Mouse (Mus musculus) liver, embryonic 13.5 days (tissue): ENCODE data around the gene Fgfr2. TPM values are rescaled to one million over a fixed set of nuclear protein-coding genes. Genes with fewer than 3 reads are reported as not detected.
A peak's percentile ranks its signal among the peaks of the same experiment; 100 is the strongest.

Experiments
- ATAC-seq: fragments of 200-750 bp; cut with Nextera tagmentation; 2 replicates; pipeline ENCODE4 v1.8.0; 2017; ENCODE audit warnings: low read depth, mild to moderate bottlenecking, moderate number of reproducible peaks, moderate library complexity
- DNase-seq: peaks from one replicate; pipeline ENCODE4 v3.0.0; 2022
- H3K27ac ChIP-seq: fragments of 300-500 bp; sonication (generic); 2 replicates; pipeline ENCODE4 v1.5.1; 2015; ENCODE audit warnings: moderate library complexity, mild to moderate bottlenecking, inconsistent platforms
- H3K27me3 ChIP-seq: fragments of 300-500 bp; sonication (generic); 2 replicates; pipeline ENCODE4 v1.6.1; 2015; ENCODE audit warnings: mild to moderate bottlenecking, inconsistent platforms
- H3K36me3 ChIP-seq: fragments of 300-500 bp; sonication (generic); 2 replicates; pipeline ENCODE4 v1.6.1; 2015; ENCODE audit warnings: mild to moderate bottlenecking, inconsistent platforms
- H3K4me1 ChIP-seq: fragments of 300-500 bp; sonication (generic); replicated peaks from 2 replicates; pipeline ENCODE4 v1.6.1; 2015; ENCODE audit warnings: inconsistent platforms
- H3K4me2 ChIP-seq: fragments of 300-500 bp; sonication (generic); 2 replicates; pipeline ENCODE4 v1.6.1; 2015; ENCODE audit warnings: inconsistent platforms, mild to moderate bottlenecking, moderate library complexity
- H3K4me3 ChIP-seq: fragments of 300-500 bp; sonication (generic); replicated peaks from 2 replicates; pipeline ENCODE4 v1.5.1; 2015; ENCODE audit warnings: mild to moderate bottlenecking, inconsistent platforms
- H3K9ac ChIP-seq: fragments of 300-500 bp; sonication (generic); 2 replicates; pipeline ENCODE4 v1.6.1; 2015; ENCODE audit warnings: mild to moderate bottlenecking, inconsistent platforms
- H3K9me3 ChIP-seq: fragments of 300-500 bp; sonication (generic); replicated peaks from 2 replicates; pipeline ENCODE4 v1.6.1; 2016; ENCODE audit warnings: inconsistent platforms
- WGBS: fragments of 180-500 bp; shearing (Covaris S2); methylation state at CpG from one replicate; pipeline ENCODE4 v1.1.7; 2015; ENCODE audit not compliant: insufficient replicate concordance; 5-methylcytosine and 5-hydroxymethylcytosine counted together
- polyA plus RNA-seq: library from polyadenylated mRNA; unstranded; fragments of >200 nt; fragmentation: Nextera tagmentation; extraction: Ambion mirVana; gene quantifications from 2 replicates; pipeline ENCODE4 v1.2.1, GENCODE M21; 2015

The Fgfr2 gene
- polyA plus RNA-seq, 1 experiment from 2014 or later, result 8.9 TPM

DNA sequence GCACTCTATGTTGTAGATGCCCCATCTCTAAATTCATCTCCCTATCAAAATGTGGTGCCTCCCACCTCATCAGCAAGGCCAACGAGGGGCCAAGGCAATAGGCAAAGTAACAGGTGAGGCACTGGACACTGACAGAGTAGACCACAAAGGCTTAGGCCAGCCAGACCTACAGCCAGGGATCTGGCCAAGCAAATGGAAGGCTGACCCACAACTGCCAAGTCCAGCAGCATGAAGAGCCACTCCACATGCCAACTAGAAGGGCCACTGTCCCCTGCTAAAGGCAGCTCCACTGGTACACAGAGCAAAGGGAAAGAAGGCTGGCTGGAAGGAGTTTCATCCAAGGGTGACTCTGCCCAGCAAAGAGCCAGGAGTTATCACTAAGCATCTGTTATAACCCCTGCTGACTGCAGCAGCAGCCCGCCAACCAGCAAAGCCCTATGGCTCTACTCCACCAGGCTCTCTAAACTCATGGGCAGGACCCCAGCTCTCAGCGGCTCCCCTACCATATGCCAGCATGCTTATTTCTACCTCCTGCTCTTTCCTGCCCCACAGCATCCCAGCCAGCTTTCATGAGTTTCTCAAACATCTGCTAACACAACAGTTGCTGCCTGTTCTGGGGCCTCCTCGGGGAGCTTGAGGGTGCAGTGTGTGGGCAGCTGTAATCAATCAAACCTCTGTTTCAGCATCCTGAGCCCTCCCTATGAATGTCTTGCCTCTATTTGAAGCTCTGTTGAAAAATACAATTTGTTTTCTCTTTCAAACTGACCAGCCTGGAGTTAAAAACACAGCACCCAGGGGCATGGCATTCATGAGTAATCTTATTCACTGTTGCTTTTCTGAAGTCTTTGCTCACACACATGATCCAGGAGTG is 369.4 kb downstream of the Fgfr2 start:
- Histone ChIP-seq H3K4me2 (no peak overlapping the region), H3K27ac (peak overlapping the region; percentile 50; the same call in 1 of the 2 replicates), H3K4me1 (peaks cover 47% of the 10 kb centered on the region), H3K9ac (peak overlapping the region; percentile 42; the same call in 1 of the 2 replicates), H3K36me3 (peaks cover 99% of the 10 kb centered on the region), H3K4me3 (no peak overlapping the region), H3K27me3 (no peaks in the 10 kb centered on the region), H3K9me3 (no peaks in the 10 kb centered on the region)
- WGBS, result 70% methylated on average over 4 of the region's 4 CpGs
- ATAC-seq (peak; percentile 24; the same call in 1 of the 2 replicates), DNase-seq (no peak)

DNA sequence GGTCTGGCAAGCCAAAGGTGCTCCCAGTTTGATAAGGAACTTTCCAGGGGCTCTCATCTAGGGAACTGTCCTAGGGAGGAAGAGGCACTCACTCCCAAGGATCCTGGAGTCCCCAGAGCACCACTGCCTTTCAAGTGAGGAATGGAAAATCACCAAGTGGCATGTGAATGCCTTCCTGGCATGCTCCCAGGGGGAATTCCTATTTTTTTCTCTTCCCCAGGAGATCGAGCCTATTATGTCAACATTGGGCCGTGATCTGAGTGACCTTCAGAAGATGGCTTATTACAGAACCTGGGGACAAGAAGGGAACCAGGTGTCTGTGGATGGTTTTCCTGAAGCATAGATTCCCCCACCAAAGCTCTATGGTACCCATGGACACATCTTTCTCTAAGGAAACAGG is 371.4 kb downstream of the Fgfr2 start:
- peaks cover 98% of the 10 kb centered on the region for H3K36me3 ChIP-seq
- H3K9me3 ChIP-seq, result no peaks in the 10 kb centered on the region
- H3K27me3 ChIP-seq, result no peaks in the 10 kb centered on the region
- no peak for ATAC-seq
- DNase-seq, result no peak
- H3K4me1 ChIP-seq, result peaks cover 59% of the 10 kb centered on the region
- H3K27ac ChIP-seq, result 0 out of 2 replicates have a peak overlapping the region, but pooled peaks have one; percentile 29
- H3K4me2 ChIP-seq, result no peak overlapping the region
- H3K9ac ChIP-seq, result 0 out of 2 replicates have a peak overlapping the region, but pooled peaks have one; percentile 16
- H3K4me3 ChIP-seq, result no peak overlapping the region
- WGBS, result 67% methylated on average over 2 of the region's 2 CpGs

DNA sequence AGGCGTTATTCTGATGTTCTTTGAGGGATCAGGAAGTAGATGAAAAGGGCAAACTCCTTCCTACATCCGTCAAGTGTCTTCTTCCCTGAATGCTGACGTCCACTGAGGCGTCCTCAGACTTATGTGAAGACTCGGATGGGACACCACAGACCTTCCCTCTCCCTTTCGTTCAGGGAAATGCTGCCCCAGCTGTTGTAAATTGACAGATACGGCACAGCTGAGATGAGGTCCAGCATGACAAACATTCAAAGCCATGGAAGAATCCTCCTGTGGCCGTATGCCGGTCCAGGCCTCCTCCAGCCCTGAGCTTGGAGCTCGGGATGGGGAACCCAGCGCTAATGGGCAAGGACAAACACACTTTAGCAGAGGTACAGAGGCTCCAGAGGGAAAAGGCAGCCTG is 373.6 kb downstream of the Fgfr2 start:
- WGBS, result 91% methylated on average over 11 of the region's 11 CpGs
- H3K9me3 ChIP-seq, result no peaks in the 10 kb centered on the region
- H3K9ac ChIP-seq, result no peak overlapping the region
- no peaks in the 10 kb centered on the region for H3K27me3 ChIP-seq
- no peak for ATAC-seq
- peaks cover 44% of the 10 kb centered on the region for H3K4me1 ChIP-seq
- no peak overlapping the region for H3K4me3 ChIP-seq
- H3K36me3 ChIP-seq, result peaks cover 92% of the 10 kb centered on the region
- no peak overlapping the region for H3K27ac ChIP-seq
- H3K4me2 ChIP-seq, result no peak overlapping the region
- DNase-seq, result no peak

DNA sequence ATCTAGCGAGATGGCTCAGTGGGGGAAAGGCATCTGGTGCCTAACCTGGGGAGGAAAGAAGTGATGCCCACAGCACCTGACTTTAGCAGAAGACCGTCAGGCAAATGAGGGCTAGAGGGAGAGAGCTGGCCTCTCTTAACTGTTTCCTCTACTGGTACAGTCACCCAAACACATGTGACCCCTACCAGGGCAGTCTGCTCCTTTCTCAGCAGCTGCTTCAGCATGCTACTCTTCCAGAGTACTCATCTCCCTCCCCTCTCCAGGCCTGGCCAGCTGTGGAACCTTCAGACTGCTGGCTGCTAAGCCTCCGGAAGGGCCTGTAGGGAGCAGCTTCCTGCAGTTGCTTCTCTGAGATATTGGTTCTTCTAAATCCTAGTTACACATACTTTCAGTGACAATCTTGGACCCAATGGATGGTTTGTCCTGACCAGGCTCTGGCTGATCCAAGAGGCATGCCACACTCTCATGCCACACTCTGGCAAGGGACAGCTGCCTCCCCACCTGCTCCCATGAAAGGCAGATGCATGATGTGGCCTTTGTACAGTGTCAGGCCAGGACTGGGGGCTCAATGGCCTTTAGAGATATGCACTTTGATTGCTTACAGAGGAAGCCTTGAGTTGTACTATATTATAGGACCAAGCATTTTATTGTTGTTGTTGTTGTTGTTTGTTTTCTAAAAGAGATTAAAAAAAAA is 374.9 kb downstream of the Fgfr2 start:
- no peak overlapping the region for H3K4me2 ChIP-seq
- ATAC-seq (no peak), DNase-seq (no peak)
- no peaks in the 10 kb centered on the region for H3K9me3 ChIP-seq
- no peaks in the 10 kb centered on the region for H3K27me3 ChIP-seq
- no peak overlapping the region for H3K4me3 ChIP-seq
- WGBS, result 77% methylated on average over 3 of the region's 3 CpGs
- peaks cover 80% of the 10 kb centered on the region for H3K36me3 ChIP-seq
- H3K4me1 ChIP-seq, result peaks cover 32% of the 10 kb centered on the region
- no peak overlapping the region for H3K9ac ChIP-seq
- H3K27ac ChIP-seq, result 0 out of 2 replicates have a peak overlapping the region, but pooled peaks have one; percentile 35

DNA sequence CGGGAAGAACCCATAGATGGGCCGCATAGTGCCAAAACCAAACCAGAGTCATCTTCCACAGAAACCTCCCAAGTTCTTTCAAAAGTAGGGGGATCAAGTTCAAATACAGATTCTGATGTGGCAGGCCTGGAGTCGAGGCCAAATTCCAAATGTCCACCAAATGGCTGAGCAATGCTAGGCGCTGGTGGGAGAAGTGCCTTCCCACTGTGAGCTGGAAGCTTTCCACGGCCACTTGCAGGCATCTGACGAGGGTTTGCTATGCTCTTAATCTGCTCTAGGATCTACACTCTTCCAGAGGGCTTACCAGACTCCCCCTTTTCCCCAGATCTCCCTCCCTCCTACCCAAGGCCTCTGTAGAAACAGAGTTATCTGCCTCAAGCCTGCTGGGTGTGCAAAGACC is 376.1 kb downstream of the Fgfr2 start:
- Histone ChIP-seq H3K4me1 (peaks cover 40% of the 10 kb centered on the region), H3K9me3 (no peaks in the 10 kb centered on the region), H3K4me3 (no peak overlapping the region), H3K27me3 (no peaks in the 10 kb centered on the region), H3K27ac (no peak overlapping the region), H3K9ac (0 out of 2 replicates have a peak overlapping the region, but pooled peaks have one; percentile 22), H3K4me2 (no peak overlapping the region), H3K36me3 (peaks cover 80% of the 10 kb centered on the region)
- ATAC-seq (no peak), DNase-seq (no peak)
- WGBS, result 76% methylated on average over 6 of the region's 6 CpGs

DNA sequence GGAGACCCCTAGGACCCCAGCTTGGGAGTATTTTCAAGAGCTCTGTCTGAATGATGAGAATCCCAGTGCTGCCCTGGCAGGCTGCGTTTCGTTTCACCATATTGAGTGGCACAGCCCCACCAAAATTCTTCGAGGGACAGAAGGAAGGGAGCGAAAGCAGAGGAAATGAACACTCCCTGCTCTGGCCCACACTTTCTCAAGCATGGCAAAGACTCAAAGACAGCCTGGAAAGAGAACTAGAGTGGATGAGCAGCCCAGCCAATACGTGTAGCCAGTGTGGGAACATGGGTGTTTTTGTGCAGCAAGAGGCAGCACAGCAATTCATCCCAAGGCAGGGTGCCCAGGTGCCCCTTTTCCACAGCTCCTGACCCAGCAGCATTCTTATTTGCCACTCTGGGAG is 380.2 kb downstream of the Fgfr2 start:
- Histone ChIP-seq H3K4me3 (no peak overlapping the region), H3K27me3 (no peaks in the 10 kb centered on the region), H3K4me1 (peaks cover 69% of the 10 kb centered on the region), H3K36me3 (peaks cover 73% of the 10 kb centered on the region), H3K9ac (no peak overlapping the region), H3K27ac (peak overlapping the region; percentile 92; the same call in 1 of the 2 replicates), H3K9me3 (no peaks in the 10 kb centered on the region), H3K4me2 (no peak overlapping the region)
- WGBS, result 91% methylated on average over 5 of the region's 5 CpGs
- DNase-seq (no peak), ATAC-seq (no peak)

DNA sequence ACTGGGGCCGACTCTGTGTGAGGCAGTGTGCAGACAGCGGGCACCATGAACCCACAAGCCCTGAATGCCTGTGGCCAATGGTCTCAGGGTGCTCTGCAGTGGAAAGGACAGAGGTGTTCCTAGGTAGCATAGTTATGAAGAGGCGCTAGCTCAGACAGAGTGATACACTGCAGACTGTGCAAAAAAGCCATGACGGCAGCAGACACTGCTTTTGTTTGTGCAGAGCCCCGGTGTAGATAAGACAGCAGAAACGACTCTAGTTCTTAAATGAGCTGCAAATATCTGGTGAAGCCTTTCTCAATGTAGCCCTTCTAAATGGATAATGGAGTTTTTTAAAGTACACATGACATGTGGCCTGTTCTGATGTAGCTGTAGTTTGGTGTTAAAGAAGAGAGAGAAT is 383.3 kb downstream of the Fgfr2 start:
- H3K9ac ChIP-seq, result peak overlapping the region; percentile 71
- H3K4me1 ChIP-seq, result peaks cover 85% of the 10 kb centered on the region
- ATAC-seq (peak; percentile 37), DNase-seq (no peak)
- H3K36me3 ChIP-seq, result peaks cover 66% of the 10 kb centered on the region
- peak overlapping the region; percentile 43 for H3K4me3 ChIP-seq
- peak overlapping the region; percentile 92 for H3K27ac ChIP-seq
- no peaks in the 10 kb centered on the region for H3K9me3 ChIP-seq
- WGBS, result 37% methylated on average over 6 of the region's 6 CpGs
- peak overlapping the region; percentile 70 for H3K4me2 ChIP-seq
- H3K27me3 ChIP-seq, result no peaks in the 10 kb centered on the region

DNA sequence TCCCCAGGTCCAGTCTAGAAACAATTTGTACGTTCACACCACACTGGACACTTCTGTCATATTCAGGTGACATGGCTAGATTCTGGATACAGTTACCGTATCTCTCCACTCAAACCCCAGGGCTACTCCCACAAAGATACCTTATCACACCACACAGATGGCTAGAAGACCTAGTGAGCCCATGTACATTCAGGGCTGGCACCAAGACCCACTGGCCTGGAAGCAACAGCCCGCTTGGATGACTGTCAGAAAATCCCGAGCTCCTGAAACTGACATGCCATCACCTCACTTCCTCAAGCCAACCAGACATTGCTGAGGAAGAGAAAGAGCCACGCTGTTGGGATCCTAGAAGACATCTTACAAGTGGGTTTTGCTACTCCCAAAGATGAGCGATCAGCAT is 384.3 kb downstream of the Fgfr2 start:
- Histone ChIP-seq H3K4me1 (peaks cover 95% of the 10 kb centered on the region), H3K4me2 (peak overlapping the region; percentile 70), H3K27me3 (no peaks in the 10 kb centered on the region), H3K9me3 (no peaks in the 10 kb centered on the region), H3K9ac (peak overlapping the region; percentile 71), H3K4me3 (peak overlapping the region; percentile 43), H3K36me3 (peaks cover 76% of the 10 kb centered on the region), H3K27ac (peak overlapping the region; percentile 92)
- WGBS, result 32% methylated on average over 6 of the region's 6 CpGs
- peak; percentile 73 for DNase-seq
- ATAC-seq, result peak; percentile 91

DNA sequence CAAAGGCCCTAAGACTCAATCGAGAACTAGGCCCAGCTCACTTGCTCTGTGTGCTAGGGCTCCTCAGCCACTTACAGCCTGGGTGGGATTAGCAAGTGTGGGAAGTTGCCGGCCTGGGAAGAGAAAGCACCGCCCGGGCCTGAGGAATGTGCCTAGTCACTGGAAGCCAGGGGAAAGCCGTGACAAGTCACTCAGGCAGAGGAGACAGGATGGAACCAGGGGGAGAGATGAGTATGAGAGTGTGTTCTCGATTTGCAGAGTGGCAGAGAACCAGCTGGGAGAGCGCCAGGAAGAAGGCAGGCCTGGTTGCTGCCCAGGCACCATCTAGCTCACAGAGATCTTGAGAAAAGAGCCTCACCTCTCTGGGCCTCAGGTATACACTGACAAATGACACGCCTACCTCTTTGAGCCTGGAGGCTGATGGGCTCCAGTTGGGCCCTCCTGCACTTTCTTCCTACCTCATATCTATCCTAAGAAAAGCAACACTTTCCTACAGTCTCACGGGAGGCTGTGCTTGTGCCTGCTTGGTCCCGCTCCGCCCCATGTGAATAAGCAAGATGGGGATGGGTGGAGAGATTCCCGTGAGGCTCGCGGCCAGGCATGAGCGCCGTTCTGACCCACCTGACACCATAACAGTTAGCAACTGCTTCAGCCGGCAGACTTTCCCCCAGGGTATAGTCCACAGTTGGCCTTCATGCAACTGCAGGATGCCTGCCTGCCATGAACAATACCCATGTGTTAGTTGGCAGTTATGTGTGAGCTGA is 386.9 kb downstream of the Fgfr2 start:
- peaks cover 79% of the 10 kb centered on the region for H3K36me3 ChIP-seq
- H3K9me3 ChIP-seq, result no peaks in the 10 kb centered on the region
- 72% methylated on average over 17 of the region's 17 CpGs for WGBS
- no peak overlapping the region for H3K4me3 ChIP-seq
- peaks cover 90% of the 10 kb centered on the region for H3K4me1 ChIP-seq
- ATAC-seq, result no peak
- peak overlapping the region; percentile 92 for H3K27ac ChIP-seq
- H3K27me3 ChIP-seq, result no peaks in the 10 kb centered on the region
- H3K4me2 ChIP-seq, result peak overlapping the region; percentile 20; the same call in 1 of the 2 replicates
- peak overlapping the region; percentile 44 for H3K9ac ChIP-seq
- DNase-seq, result no peak

DNA sequence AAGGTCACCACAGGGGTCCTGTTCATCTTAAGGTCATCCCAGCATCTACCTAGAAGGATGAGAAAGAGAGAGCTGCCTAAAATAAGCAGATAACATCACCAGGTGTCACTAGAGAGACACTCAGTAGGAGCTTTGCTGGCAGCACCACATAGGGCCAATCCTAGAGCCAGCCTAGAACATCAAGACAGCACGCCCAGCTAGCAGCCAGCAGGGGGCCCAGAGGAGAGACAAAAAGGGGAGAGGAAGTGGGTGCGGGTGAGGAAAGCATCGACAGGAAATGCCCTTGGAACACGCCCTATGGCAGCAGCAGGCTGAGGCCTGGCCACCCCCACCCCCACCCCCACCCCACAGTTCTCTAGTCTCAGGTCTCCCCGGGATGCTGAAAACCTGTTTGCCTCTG is 388.0 kb downstream of the Fgfr2 start:
- Histone ChIP-seq H3K9me3 (no peaks in the 10 kb centered on the region), H3K27me3 (no peaks in the 10 kb centered on the region), H3K27ac (peak overlapping the region; percentile 92), H3K4me1 (peaks cover 87% of the 10 kb centered on the region), H3K4me2 (peak overlapping the region; percentile 20; the same call in 1 of the 2 replicates), H3K9ac (peak overlapping the region; percentile 44), H3K36me3 (peaks cover 78% of the 10 kb centered on the region), H3K4me3 (no peak overlapping the region)
- ATAC-seq (peak; percentile 43), DNase-seq (peak; percentile 66)
- WGBS, result 7% methylated on average over 5 of the region's 5 CpGs

DNA sequence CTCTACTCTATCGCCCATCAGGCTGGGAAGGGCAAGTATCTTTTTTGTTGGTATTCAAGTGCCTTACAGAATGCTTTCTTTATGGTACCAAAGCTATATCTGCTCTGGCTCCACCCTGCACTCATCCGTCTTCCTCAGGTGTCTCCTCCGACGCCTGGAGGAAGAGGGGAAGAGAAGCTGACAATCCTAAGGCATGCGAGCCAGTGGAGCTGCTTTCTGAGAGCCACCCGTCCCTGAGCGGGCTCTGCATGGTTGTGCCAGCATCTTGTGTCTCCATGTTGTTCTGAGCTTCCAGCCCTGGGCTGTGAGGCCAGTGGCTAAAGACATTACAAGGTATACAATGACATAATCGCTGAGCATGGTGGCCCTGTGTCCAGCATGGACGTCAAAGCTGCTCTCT is 388.9 kb downstream of the Fgfr2 start:
- H3K4me1 ChIP-seq, result peaks cover 87% of the 10 kb centered on the region
- no peak overlapping the region for H3K9ac ChIP-seq
- H3K9me3 ChIP-seq, result no peaks in the 10 kb centered on the region
- 88% methylated on average over 9 of the region's 9 CpGs for WGBS
- no peak overlapping the region for H3K4me3 ChIP-seq
- ATAC-seq, result no peak
- peaks cover 80% of the 10 kb centered on the region for H3K36me3 ChIP-seq
- H3K4me2 ChIP-seq, result no peak overlapping the region
- no peak for DNase-seq
- H3K27ac ChIP-seq, result 0 out of 2 replicates have a peak overlapping the region, but pooled peaks have one; percentile 92
- H3K27me3 ChIP-seq, result no peaks in the 10 kb centered on the region
